Mouse (Mus musculus): ENCODE results near the gene Fcamr. TPM values are rescaled to one million over a fixed set of nuclear protein-coding genes. Genes with fewer than 3 reads are reported as not detected.

Gene Fcamr
- total and polyA plus RNA-seq, 3 experiments: 0.17 to 1.7 TPM; not detected in 1

GRCm38 (mm10) chr1:130789512-130790451, 10.9 kb upstream of the Fcamr start (continued):
- TF ChIP-seq USF2 (conservative IDR thresholded peaks at IDR 0.05; ENCODE audit: low read depth, low read length) (no peak), CHD2 (IDR thresholded peaks at IDR 0.05; ENCODE audit: low read length) (0 out of 2 replicates have a peak, but pooled peaks have one; percentile 17), USF1 (IDR thresholded peaks at IDR 0.05; ENCODE audit: low read depth, low read length) (no peak), BHLHE40 (IDR thresholded peaks at IDR 0.05; ENCODE audit: low read depth, low read length) (peak; percentile 56; the same call in 1 of the 2 replicates), POLR2AphosphoS2 (IDR thresholded peaks at IDR 0.05; ENCODE audit: low read depth, low read length) (no peak), TBP (conservative IDR thresholded peaks at IDR 0.05; ENCODE audit: low read depth, low read length) (no peak), MYC (IDR thresholded peaks at IDR 0.05; ENCODE audit: low read depth, low read length) (no peak), KAT2A (IDR thresholded peaks at IDR 0.05; ENCODE audit: insufficient replicate concordance, low read length) (no peak), RCOR1 (conservative IDR thresholded peaks at IDR 0.05; ENCODE audit: low read depth, low read length) (no peak), POLR2A (IDR thresholded peaks at IDR 0.05; ENCODE audit: low read depth, low read length) (no peak)

- H3K36me3 ChIP-seq (replicated peaks in 1 of 2; ENCODE audit: control insufficient read depth in 1 of 2, insufficient read depth in 1 of 2, low read length in 1 of 2): no peaks in the 10 kb centered on the region
- H3K4me3 ChIP-seq (replicated peaks in 1 of 3; ENCODE audit: low read depth in 2 of 3, low read length in 2 of 3, poor library complexity in 1 of 3): no peak overlapping the region
- no peaks in the 10 kb centered on the region for H3K79me2 ChIP-seq (replicated peaks; ENCODE audit: control insufficient read depth, extremely low read depth, insufficient read depth, poor library complexity, severe bottlenecking)
- dilution Hi-C loops (cut with MboI; ENCODE audit: extremely low pct_ligation_motif_present, extremely low pct_unique_long_range_greater_than_20kb, low sequenced_read_pairs) (no loop called here), in situ Hi-C loops (cut with MboI; ENCODE audit: low pct_ligation_motif_present, low pct_unique_long_range_greater_than_20kb, low sequenced_read_pairs) (loop anchor here (10.0 kb wide), 1 partner anchor 189 kb away; no protein-coding TSS in a partner anchor)
- DNase-seq (ENCODE audit: extremely low read depth): peak; percentile 64
- H3K27ac ChIP-seq (ENCODE audit: insufficient read depth, low read depth): no peak overlapping the region
- peaks cover 10 to 54% of the 10 kb centered on the region in 2 experiments for H3K4me1 ChIP-seq (ENCODE audit: control insufficient read depth in 1 of 2, insufficient read depth in 2 of 2)
- H3K9ac ChIP-seq (ENCODE audit: insufficient read depth, low read depth): no peak overlapping the region
- peak overlapping the region; percentile 36; the same call in 1 of the 2 replicates for H3K4me2 ChIP-seq (ENCODE audit: insufficient read depth, low read depth, poor library complexity, severe bottlenecking)
- no peaks in the 10 kb centered on the region for H3K27me3 ChIP-seq (replicated peaks)
- peaks cover 4% of the 10 kb centered on the region for H3K9me3 ChIP-seq (replicated peaks; ENCODE audit: low read length)
- TF ChIP-seq MAX (IDR thresholded peaks at IDR 0.05; ENCODE audit: low read length) (no peak), CHD1 (IDR thresholded peaks at IDR 0.05; ENCODE audit: low read depth, low read length) (no peak), MAZ (IDR thresholded peaks at IDR 0.05; ENCODE audit: low read depth, low read length) (no peak), TBP (conservative IDR thresholded peaks at IDR 0.05; ENCODE audit: low read depth, low read length) (no peak), ZC3H11A (IDR thresholded peaks at IDR 0.05; ENCODE audit: low read depth, low read length) (no peak), CHD2 (IDR thresholded peaks at IDR 0.05; ENCODE audit: low read length) (no peak), ZNF384 (IDR thresholded peaks at IDR 0.05; ENCODE audit: low read depth, low read length) (no peak), HCFC1 (IDR thresholded peaks at IDR 0.05; ENCODE audit: low read depth, low read length) (no peak), UBTF (IDR thresholded peaks at IDR 0.05; ENCODE audit: low read depth, low read length) (no peak), GABPA (IDR thresholded peaks at IDR 0.05; ENCODE audit: insufficient replicate concordance, low read depth, low read length) (no peak), ELF1 (IDR thresholded peaks at IDR 0.05; ENCODE audit: low read depth, low read length) (no peak), TCF12 (IDR thresholded peaks at IDR 0.05; ENCODE audit: low read depth, low read length) (no peak), BHLHE40 (IDR thresholded peaks at IDR 0.05; ENCODE audit: low read depth, low read length) (0 out of 2 replicates have a peak, but pooled peaks have one; percentile 6), MAFK (IDR thresholded peaks at IDR 0.05; ENCODE audit: insufficient replicate concordance, low read length) (no peak), KAT2A (IDR thresholded peaks at IDR 0.05; ENCODE audit: insufficient replicate concordance, low read length) (no peak), ZKSCAN1 (IDR thresholded peaks at IDR 0.05; ENCODE audit: borderline replicate concordance, low read depth, low read length) (no peak), NRF1 (IDR thresholded peaks at IDR 0.05; ENCODE audit: low read depth, low read length) (no peak), POLR2AphosphoS2 (IDR thresholded peaks at IDR 0.05; ENCODE audit: low read depth, low read length) (no peak), IRF4 (IDR thresholded peaks at IDR 0.05; ENCODE audit: low read depth, low read length) (peak; percentile 96), MXI1 (IDR thresholded peaks at IDR 0.05; ENCODE audit: low read depth, low read length) (no peak), RCOR1 (conservative IDR thresholded peaks at IDR 0.05; ENCODE audit: low read depth, low read length) (no peak), RAD21 (IDR thresholded peaks at IDR 0.05; ENCODE audit: low read depth, low read length) (no peak), MEF2A (IDR thresholded peaks at IDR 0.05; ENCODE audit: borderline replicate concordance, low read depth, low read length) (peak; percentile 84), JUN (IDR thresholded peaks at IDR 0.05; ENCODE audit: insufficient read depth, low read depth, low read length) (peak; percentile 72), JUND (conservative IDR thresholded peaks at IDR 0.05; ENCODE audit: low read depth, low read length) (peak; percentile 89), PAX5 (IDR thresholded peaks at IDR 0.05; ENCODE audit: low read length) (no peak), MYC (IDR thresholded peaks at IDR 0.05; ENCODE audit: low read depth, low read length) (no peak), NELFE (IDR thresholded peaks at IDR 0.05; ENCODE audit: low read depth, low read length) (no peak), SMC3 (IDR thresholded peaks at IDR 0.05; ENCODE audit: low read depth, low read length) (no peak; the same call in 1 of the 2 replicates), ETS1 (conservative IDR thresholded peaks at IDR 0.05; ENCODE audit: low read depth, low read length) (peak; percentile 59), ZMIZ1 (IDR thresholded peaks at IDR 0.05; ENCODE audit: low read depth, low read length) (no peak)
Observed at GRCm38 (mm10) chr1:130795331-130795730, 5.4 kb upstream of the Fcamr start.
